Mouse (Mus musculus) spleen, adult 2 months (tissue): ENCODE results near the gene Ccdc65. TPM values are rescaled to one million over a fixed set of nuclear protein-coding genes. Genes with fewer than 3 reads are reported as not detected.

Experiments
- DNase-seq, 2 experiments: peaks; one replicate each; pipeline versions ENCODE4 v3.0.0 to v3.0.0-alpha.2; 2012 to 2021; ENCODE audit warnings: low spot score in 2 of 2, low read depth in 1 of 2
- H3K27ac ChIP-seq: fragments of 200-500 bp; 2 replicates; pipeline ENCODE4 v1.5.1; 2012; ENCODE audit warnings: low read length, inconsistent platforms; ENCODE audit not compliant: insufficient read depth
- H3K27me3 ChIP-seq: fragments of 200-500 bp; 2 replicates; pipeline ENCODE4 v1.6.1; 2012; ENCODE audit warnings: mild to moderate bottlenecking, moderate library complexity, low read length, inconsistent platforms; ENCODE audit not compliant: control insufficient read depth, insufficient read depth
- H3K36me3 ChIP-seq: fragments of 200-500 bp; 2 replicates; pipeline ENCODE4 v1.6.1; 2012; ENCODE audit warnings: mild to moderate bottlenecking, low read length, inconsistent platforms; ENCODE audit not compliant: control insufficient read depth, insufficient read depth
- H3K4me1 ChIP-seq: fragments of 200-500 bp; 2 replicates; pipeline ENCODE4 v1.6.1; 2011; ENCODE audit warnings: inconsistent platforms; ENCODE audit not compliant: control insufficient read depth, insufficient read depth, insufficient read length
- H3K4me3 ChIP-seq: fragments of 200-500 bp; 2 replicates; pipeline ENCODE4 v1.5.1; 2011; ENCODE audit warnings: mild to moderate bottlenecking, inconsistent platforms; ENCODE audit not compliant: insufficient read depth, insufficient read length; ENCODE audit errors: extremely low read depth
- CTCF ChIP-seq: fragments of 200-500 bp; IDR thresholded peaks from 2 replicates; pipeline ENCODE4 v1.5.1; 2011; ENCODE audit warnings: mild to moderate bottlenecking, inconsistent platforms; ENCODE audit not compliant: insufficient read depth, insufficient read length, insufficient replicate concordance; ENCODE audit errors: extremely low read depth
- POLR2A ChIP-seq: fragments of 200-500 bp; IDR thresholded peaks from 2 replicates; pipeline ENCODE4 v1.6.1; 2011; ENCODE audit warnings: low read depth, low read length, inconsistent platforms
- WGBS: fragments of 180-500 bp; shearing (Covaris S2); methylation state at CpG from one replicate; pipeline ENCODE4 v1.1.7; 2018; 5-methylcytosine and 5-hydroxymethylcytosine counted together
- polyA plus RNA-seq: library from polyadenylated mRNA; depleted of rRNA; stranded (reverse); fragments of >200 nt; gene quantifications from 2 replicates; pipeline ENCODE4 v1.2.3, GENCODE M21; 2012; rRNA removed

The Ccdc65 gene
- polyA plus RNA-seq, 1 experiment = not detected

- H3K27ac ChIP-seq = peak within 1 kb of the TSS; percentile 81
- WGBS = 1% methylated on average over 61 of the region's 76 CpGs
- TF ChIP-seq POLR2A (peak; percentile 79), CTCF (no peak)
- peaks cover 6% of the 10 kb centered on the region for H3K4me1 ChIP-seq
- H3K36me3 ChIP-seq = no peaks in the 10 kb centered on the region
- peak within 1 kb of the TSS; percentile 92 for H3K4me3 ChIP-seq
- no peaks in the 10 kb centered on the region for H3K27me3 ChIP-seq
- peak; percentile 85 to 98 for DNase-seq
Measured at GRCm38 (mm10) chr15:98762670-98763529, 54.9 kb downstream of the Ccdc65 start, which contains the start of gene Arf3. TSS of gene Arf3 (minus strand) at chr15:98763214.

GRCm38 (mm10) chr15:98765929-98766328 is 57.9 kb downstream of the Ccdc65 start:
- WGBS = 88% methylated on average over 4 of the region's 4 CpGs
- no peak overlapping the region for H3K27ac ChIP-seq
- no peak for DNase-seq
- H3K27me3 ChIP-seq = no peaks in the 10 kb centered on the region
- no peak overlapping the region for H3K4me3 ChIP-seq
- TF ChIP-seq POLR2A (no peak), CTCF (no peak)
- peaks cover 6% of the 10 kb centered on the region for H3K4me1 ChIP-seq
- no peaks in the 10 kb centered on the region for H3K36me3 ChIP-seq

GRCm38 (mm10) chr15:98768259-98768658 is 60.3 kb downstream of the Ccdc65 start:
- no peaks in the 10 kb centered on the region for H3K36me3 ChIP-seq
- TF ChIP-seq POLR2A = no peak
- no peak for TF ChIP-seq CTCF
- H3K27ac ChIP-seq = no peak overlapping the region
- 88% methylated on average over 5 of the region's 5 CpGs for WGBS
- DNase-seq = no peak
- peaks cover 2% of the 10 kb centered on the region for H3K4me1 ChIP-seq
- H3K27me3 ChIP-seq = no peaks in the 10 kb centered on the region
- no peak overlapping the region for H3K4me3 ChIP-seq

GRCm38 (mm10) chr15:98771813-98772425 is 63.9 kb downstream of the Ccdc65 start:
- DNase-seq = no peak
- 10% methylated on average over 12 of the region's 12 CpGs for WGBS
- H3K4me3 ChIP-seq = peak overlapping the region; percentile 43; the same call in 1 of the 2 replicates
- H3K27me3 ChIP-seq = peaks cover 12% of the 10 kb centered on the region
- no peaks in the 10 kb centered on the region for H3K36me3 ChIP-seq
- 0 out of 2 replicates have a peak overlapping the region, but pooled peaks have one; percentile 2 for H3K27ac ChIP-seq
- no peak for TF ChIP-seq CTCF
- no peak for TF ChIP-seq POLR2A
- H3K4me1 ChIP-seq = peaks cover 13% of the 10 kb centered on the region

- H3K4me1 ChIP-seq = peaks cover 21% of the 10 kb centered on the region
- 8% methylated on average over 36 of the region's 36 CpGs for WGBS
- H3K27me3 ChIP-seq = peaks cover 19% of the 10 kb centered on the region
Measured at GRCm38 (mm10) chr15:98772511-98773211, 64.7 kb downstream of the Ccdc65 start.

More at GRCm38 (mm10) chr15:98772511-98773211, 64.7 kb downstream of the Ccdc65 start:
- Histone ChIP-seq H3K27ac (0 out of 2 replicates have a peak overlapping the region, but pooled peaks have one; percentile 4), H3K36me3 (no peaks in the 10 kb centered on the region), H3K4me3 (peak overlapping the region; percentile 43)
- TF ChIP-seq POLR2A (no peak; the same call in 1 of the 2 replicates), CTCF (no peak)
- DNase-seq = peak; percentile 50 to 59

Other genes starting within 250 kb of the Ccdc65 start
- not detected in 2 replicates for gene OR5BS1P, start 238.3 kb upstream of the Ccdc65 start, polyA plus RNA-seq
- not detected in 2 replicates for gene Lalba, start 225.5 kb upstream of the Ccdc65 start, polyA plus RNA-seq
- not detected in 2 replicates for gene Olfr279, start 215.8 kb upstream of the Ccdc65 start, polyA plus RNA-seq
- 26.6 and 28.9 TPM in 2 replicates for gene Kansl2, start 173.9 kb upstream of the Ccdc65 start, polyA plus RNA-seq
- gene Ccnt1, start 137.3 kb upstream of the Ccdc65 start, polyA plus RNA-seq = 9.4 and 9.5 TPM in 2 replicates
- gene 4930415O20Rik, start 137.2 kb upstream of the Ccdc65 start, polyA plus RNA-seq = 0.27 TPM in 1 of 2 replicates, not detected in the other
- 23.2 and 24.2 TPM in 2 replicates for gene Adcy6, start 98.1 kb upstream of the Ccdc65 start, polyA plus RNA-seq
- 22.4 and 31.0 TPM in 2 replicates for gene Cacnb3, start 77.4 kb upstream of the Ccdc65 start, polyA plus RNA-seq
- gene Ddx23, start 45.3 kb upstream of the Ccdc65 start, polyA plus RNA-seq = 31.5 and 31.8 TPM in 2 replicates
- 3.4 and 4.4 TPM in 2 replicates for gene Rnd1, start 30.7 kb upstream of the Ccdc65 start, polyA plus RNA-seq
- gene Fkbp11, start 20.0 kb downstream of the Ccdc65 start, polyA plus RNA-seq = 16.7 and 18.1 TPM in 2 replicates
- gene Arf3, start 55.0 kb downstream of the Ccdc65 start, polyA plus RNA-seq = 65.2 and 70.5 TPM in 2 replicates
- gene Wnt10b, start 69.9 kb downstream of the Ccdc65 start, polyA plus RNA-seq = 0.78 and 0.93 TPM in 2 replicates
- gene Wnt1, start 81.7 kb downstream of the Ccdc65 start, polyA plus RNA-seq = not detected in 2 replicates
- gene Ddn, start 101.3 kb downstream of the Ccdc65 start, polyA plus RNA-seq = 0.20 and 0.39 TPM in 2 replicates
- gene Prkag1, start 123.3 kb downstream of the Ccdc65 start, polyA plus RNA-seq = 42.2 and 45.1 TPM in 2 replicates
- gene Kmt2d, start 163.0 kb downstream of the Ccdc65 start, polyA plus RNA-seq = 55.6 and 58.7 TPM in 2 replicates
- gene Rhebl1, start 186.3 kb downstream of the Ccdc65 start, polyA plus RNA-seq = 5.4 and 6.0 TPM in 2 replicates
- 1.6 and 2.3 TPM in 2 replicates for gene Dhh, start 190.3 kb downstream of the Ccdc65 start, polyA plus RNA-seq
- gene Lmbr1l, start 210.0 kb downstream of the Ccdc65 start, polyA plus RNA-seq = 112 and 191 TPM in 2 replicates
- gene Tuba1b, start 226.4 kb downstream of the Ccdc65 start, polyA plus RNA-seq = 694 and 1,212 TPM in 2 replicates
- gene Gm49450, start 245.3 kb downstream of the Ccdc65 start, polyA plus RNA-seq = 16.3 and 63.6 TPM in 2 replicates
- gene Tuba1a, start 245.5 kb downstream of the Ccdc65 start, polyA plus RNA-seq = 116 and 126 TPM in 2 replicates